Mouse (Mus musculus) olfactory bulb, adult 2 months (tissue): ENCODE measurements around the gene Lrrc58. TPM values are rescaled to one million over a fixed set of nuclear protein-coding genes. Genes with fewer than 3 reads are reported as not detected.
A peak's percentile ranks its signal among the peaks of the same experiment; 100 is the strongest.

ENCODE experiments used
- H3K27ac ChIP-seq: fragments of 200-500 bp; 2 replicates; pipeline ENCODE4 v1.5.1; 2012; ENCODE audit warnings: low read depth, low read length; ENCODE audit not compliant: insufficient read depth
- H3K4me1 ChIP-seq: fragments of 200-500 bp; 2 replicates; pipeline ENCODE4 v1.6.1; 2012; ENCODE audit warnings: low read length; ENCODE audit not compliant: control insufficient read depth, insufficient read depth
- H3K4me3 ChIP-seq: fragments of 200-500 bp; 2 replicates; pipeline ENCODE4 v1.5.1; 2012; ENCODE audit warnings: mild to moderate bottlenecking, low read depth, low read length, moderate library complexity; ENCODE audit not compliant: insufficient read depth
- CTCF ChIP-seq: fragments of 200-500 bp; IDR thresholded peaks from 2 replicates; pipeline ENCODE4 v1.5.1; 2012; ENCODE audit warnings: low read depth, mild to moderate bottlenecking, low read length, moderate library complexity; ENCODE audit not compliant: insufficient read depth
- POLR2A ChIP-seq: fragments of 200-500 bp; IDR thresholded peaks from 2 replicates; pipeline ENCODE4 v1.6.1; 2012; ENCODE audit warnings: mild to moderate bottlenecking, low read depth, low read length, moderate library complexity; ENCODE audit not compliant: insufficient read depth
- WGBS: fragments of 180-500 bp; shearing (Covaris S2); methylation state at CpG from one replicate; pipeline ENCODE4 v1.1.7; 2018; 5-methylcytosine and 5-hydroxymethylcytosine counted together
- polyA plus RNA-seq: library from polyadenylated mRNA; stranded (reverse); fragments of >200 nt; gene quantifications from 2 replicates; pipeline ENCODE4 v1.2.4, GENCODE M21; 2012; ENCODE audit warnings: low replicate concordance; ENCODE audit not compliant: missing spikeins, insufficient read depth, insufficient read length

Lrrc58 gene
- polyA plus RNA-seq, 1 experiment, result not detected

DNA sequence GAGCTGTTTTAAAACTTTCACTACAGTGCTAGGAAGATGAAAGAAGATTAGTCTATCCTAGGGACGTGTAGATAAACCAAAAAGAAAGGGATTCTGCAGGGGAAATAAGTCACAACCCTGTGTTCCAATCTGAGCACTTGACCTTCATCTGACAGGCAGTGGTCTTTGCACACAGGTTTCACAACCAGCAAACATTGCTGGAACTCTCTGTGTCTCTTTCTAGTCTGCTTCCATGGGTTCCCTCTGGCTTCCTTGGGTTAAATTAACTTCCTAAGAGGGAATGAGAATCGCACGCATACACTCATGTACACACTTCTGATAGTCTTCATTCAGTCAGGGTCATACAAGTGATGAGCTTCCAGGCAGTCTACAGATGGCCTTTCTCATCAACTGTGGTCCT is 4.3 kb upstream of the Lrrc58 start:
- TF ChIP-seq POLR2A, result no peak
- TF ChIP-seq CTCF, result no peak
- H3K4me1 ChIP-seq, result 0 out of 2 replicates have a peak, but pooled peaks cover 3% of the 10 kb centered on the region
- WGBS, result 89% methylated on average over 3 of the region's 3 CpGs
- no peak overlapping the region for H3K27ac ChIP-seq
- H3K4me3 ChIP-seq, result no peak overlapping the region

DNA sequence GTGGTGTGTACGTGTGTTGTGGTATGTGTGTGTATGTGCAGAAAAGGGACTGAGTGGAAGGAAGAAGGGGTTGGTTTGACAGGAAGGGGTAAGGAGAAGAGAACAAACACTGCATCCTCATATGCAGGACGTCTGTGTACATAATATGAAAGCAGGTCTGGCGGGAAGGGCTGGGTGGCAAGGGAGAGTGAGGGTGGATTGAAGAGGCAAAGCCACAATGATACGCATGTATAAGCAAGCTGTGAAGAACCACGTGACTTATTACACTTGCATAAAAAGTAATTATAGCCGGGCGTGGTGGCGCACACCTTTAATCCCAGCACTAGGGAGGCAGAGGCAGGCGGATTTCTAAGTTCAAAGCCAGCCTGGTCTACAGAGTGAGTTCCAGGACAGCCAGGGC is 2.3 kb upstream of the Lrrc58 start:
- H3K4me1 ChIP-seq, result 0 out of 2 replicates have a peak, but pooled peaks cover 3% of the 10 kb centered on the region
- no peak for TF ChIP-seq CTCF
- TF ChIP-seq POLR2A, result no peak
- 87% methylated on average over 9 of the region's 9 CpGs for WGBS
- no peak overlapping the region for H3K4me3 ChIP-seq
- H3K27ac ChIP-seq, result no peak overlapping the region

DNA sequence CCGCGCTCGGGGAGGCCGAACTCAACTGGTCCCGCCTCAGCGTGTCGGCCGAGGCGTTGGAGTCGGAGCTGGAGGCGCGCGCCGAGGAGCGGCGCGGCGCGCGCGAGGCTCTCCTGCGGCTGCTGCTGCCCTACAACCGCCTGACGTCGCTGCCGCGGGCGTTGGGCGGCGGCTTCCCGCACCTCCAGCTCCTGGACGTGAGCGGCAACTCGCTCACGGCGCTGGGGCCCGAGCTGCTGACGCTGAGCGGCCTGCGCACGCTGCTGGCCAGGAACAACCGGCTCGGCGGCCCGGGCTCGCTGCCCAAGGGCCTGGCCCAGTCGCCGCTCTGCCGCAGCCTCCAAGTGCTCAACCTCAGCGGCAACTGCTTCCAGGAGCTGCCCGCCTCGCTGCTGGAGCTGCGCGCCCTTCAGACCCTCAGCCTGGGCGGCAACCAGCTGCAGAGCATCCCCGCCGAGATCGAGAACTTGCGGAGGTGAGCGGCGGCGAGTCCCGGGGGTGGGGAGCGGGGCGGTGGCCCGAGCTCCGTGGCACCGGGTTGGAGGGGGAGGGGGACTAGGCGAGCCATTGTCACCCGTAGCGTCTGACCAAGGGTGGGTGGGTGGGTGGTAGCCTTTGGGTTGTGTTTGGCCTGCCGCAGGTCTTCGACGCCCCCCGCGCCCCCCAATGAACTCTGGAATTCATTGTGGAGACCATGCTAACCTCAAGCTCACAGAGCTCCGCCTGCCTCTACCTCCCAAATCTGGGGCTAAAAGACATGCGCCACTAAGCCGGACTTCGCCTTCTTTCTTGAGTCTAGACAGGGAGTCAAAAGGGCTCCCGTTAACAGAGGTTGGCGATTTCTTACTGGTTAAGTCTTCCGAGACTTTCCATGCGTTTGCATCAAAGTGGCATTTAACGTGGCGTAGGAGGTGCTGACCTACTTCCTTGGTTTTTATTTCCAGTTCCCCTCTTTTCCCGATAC is 599 bp downstream of the Lrrc58 start:
- peaks cover 7% of the 10 kb centered on the region for H3K4me1 ChIP-seq
- H3K27ac ChIP-seq, result peak overlapping the region; percentile 87
- peak overlapping the region; percentile 57 for H3K4me3 ChIP-seq
- WGBS, result under 1% methylated on average over 78 of the region's 87 CpGs
- TF ChIP-seq CTCF (no peak), POLR2A (no peak)

DNA sequence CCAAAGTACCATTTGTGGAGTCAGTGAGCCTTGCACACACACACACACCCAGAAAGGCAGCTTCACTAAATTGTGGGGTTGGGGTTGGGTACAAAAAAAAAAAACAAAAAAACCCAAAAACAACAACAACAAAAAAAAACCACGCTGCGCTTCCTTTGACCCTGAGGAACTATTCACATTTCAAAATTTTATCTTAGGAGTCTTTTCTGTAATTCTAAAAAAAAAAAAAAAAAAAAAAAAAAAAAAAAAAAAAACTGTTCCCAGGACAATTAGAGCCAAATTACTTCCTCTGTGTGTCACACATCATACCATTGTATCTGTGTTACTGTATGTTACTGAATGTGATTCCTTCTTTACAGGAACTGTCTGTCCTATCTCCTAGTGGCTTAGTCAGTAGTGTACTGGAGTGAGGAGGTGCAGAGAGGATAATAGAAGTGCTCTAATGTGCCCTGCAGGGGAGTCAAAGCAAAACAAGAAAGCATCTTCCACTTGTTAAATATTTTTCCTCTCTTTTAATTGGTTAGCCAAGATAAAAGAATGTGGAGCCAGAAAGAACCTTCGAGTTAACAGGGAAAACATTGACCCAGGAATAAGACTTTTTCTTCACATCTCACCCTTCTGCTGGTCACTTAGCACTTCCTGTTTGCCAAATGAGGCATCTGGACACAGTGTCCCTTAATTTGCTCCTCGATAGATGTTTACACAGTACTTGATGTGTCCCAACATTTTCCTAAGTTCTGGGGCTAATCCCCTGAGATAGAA is 1.5 kb downstream of the Lrrc58 start:
- Histone ChIP-seq H3K27ac (peak overlapping the region; percentile 61; the same call in 1 of the 2 replicates), H3K4me1 (peaks cover 7% of the 10 kb centered on the region), H3K4me3 (peak overlapping the region; percentile 57)
- WGBS, result 3% methylated on average over 4 of the region's 4 CpGs
- TF ChIP-seq POLR2A, result no peak
- no peak for TF ChIP-seq CTCF

DNA sequence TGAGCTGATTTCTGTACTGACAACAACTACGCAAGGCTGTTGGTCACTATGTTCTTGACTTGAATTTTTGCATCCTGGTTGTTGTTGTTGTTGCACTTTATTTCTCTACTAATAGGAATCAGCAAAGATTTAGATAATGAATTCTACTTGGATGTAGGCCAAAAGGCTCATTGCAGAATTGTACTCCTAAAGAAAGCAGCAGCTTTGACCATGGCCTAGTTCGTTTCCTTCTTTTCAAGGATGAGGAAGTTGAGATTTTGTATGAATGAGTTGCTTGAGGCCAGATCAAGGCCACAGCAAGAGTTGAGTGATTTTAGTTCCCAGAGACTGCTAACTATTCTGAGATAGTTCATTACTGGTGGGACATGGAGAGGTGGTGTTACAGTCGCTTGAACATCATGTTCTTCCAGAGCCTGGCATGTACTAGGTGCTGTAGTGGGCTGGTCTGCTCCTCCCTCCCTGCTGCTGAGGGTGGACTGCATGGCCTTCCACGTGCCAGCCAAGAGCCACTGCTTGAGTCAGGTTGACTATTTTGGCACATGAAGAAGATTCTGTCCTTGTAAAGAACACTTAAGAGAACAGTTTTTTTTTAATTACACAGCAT is 3.0 kb downstream of the Lrrc58 start:
- no peak for TF ChIP-seq CTCF
- Histone ChIP-seq H3K4me1 (peaks cover 7% of the 10 kb centered on the region), H3K4me3 (no peak overlapping the region), H3K27ac (no peak overlapping the region)
- WGBS, result 27% methylated on average over 4 of the region's 4 CpGs

DNA sequence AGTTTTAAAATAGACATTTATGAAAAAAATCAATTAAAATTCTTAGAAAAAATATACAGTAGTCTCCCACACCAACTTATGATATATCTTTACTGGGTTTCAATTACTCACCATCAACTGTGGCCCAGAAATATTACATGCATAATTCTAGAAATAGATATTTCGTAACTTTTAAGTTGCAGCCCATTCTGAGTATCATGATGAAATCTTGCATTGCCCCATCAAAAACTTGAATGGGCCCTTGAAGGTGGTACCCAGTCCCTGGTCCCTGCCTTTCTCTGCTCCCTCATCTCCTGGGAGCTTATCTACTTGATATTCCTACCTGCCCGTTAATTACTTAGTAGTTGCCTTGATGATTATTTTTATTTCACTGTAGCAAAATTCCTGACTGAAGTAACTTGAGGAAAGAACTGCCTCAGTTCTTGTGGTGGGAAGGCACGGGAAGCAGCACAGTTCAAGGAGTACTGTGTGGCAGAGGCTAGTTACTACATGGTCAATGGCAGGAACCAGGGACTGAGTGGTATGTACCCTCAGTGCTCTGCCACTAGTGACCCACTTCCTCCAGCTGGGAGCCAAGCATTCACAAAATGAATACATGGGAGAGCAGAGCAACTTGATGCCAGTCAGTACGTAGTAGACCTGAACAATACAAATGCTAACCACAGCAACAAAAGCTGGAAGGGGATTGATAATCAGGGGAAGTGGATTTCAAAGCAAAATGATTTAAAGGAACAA is 6.5 kb downstream of the Lrrc58 start:
- H3K27ac ChIP-seq, result 0 out of 2 replicates have a peak overlapping the region, but pooled peaks have one; percentile 10
- no peak overlapping the region for H3K4me3 ChIP-seq
- TF ChIP-seq CTCF (no peak), POLR2A (no peak)
- WGBS, result 68% methylated on average over 4 of the region's 4 CpGs
- H3K4me1 ChIP-seq, result peaks cover 4% of the 10 kb centered on the region

DNA sequence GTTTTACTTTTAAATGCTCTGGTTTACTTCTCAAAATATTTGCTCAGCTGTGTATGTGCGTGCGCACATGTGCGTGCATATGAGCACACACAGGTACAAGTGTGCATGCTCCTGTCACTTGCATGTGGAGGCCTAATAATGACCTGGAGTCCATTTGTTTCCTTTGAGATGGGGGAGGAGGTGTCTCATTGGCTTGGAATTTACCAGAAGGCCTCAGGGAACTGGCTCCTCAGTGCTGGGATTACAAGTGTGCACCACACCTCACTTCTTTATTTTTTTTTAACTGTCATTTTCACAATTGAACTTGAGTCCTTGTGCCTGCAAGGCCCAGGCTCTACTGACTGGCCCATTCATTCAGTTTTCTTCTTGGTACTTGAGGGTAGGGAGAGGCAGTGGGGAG is 9.2 kb downstream of the Lrrc58 start:
- Histone ChIP-seq H3K4me1 (no peaks in the 10 kb centered on the region), H3K4me3 (no peak overlapping the region), H3K27ac (no peak overlapping the region)
- 94% methylated on average over 3 of the region's 3 CpGs for WGBS
- TF ChIP-seq POLR2A, result no peak
- no peak for TF ChIP-seq CTCF

DNA sequence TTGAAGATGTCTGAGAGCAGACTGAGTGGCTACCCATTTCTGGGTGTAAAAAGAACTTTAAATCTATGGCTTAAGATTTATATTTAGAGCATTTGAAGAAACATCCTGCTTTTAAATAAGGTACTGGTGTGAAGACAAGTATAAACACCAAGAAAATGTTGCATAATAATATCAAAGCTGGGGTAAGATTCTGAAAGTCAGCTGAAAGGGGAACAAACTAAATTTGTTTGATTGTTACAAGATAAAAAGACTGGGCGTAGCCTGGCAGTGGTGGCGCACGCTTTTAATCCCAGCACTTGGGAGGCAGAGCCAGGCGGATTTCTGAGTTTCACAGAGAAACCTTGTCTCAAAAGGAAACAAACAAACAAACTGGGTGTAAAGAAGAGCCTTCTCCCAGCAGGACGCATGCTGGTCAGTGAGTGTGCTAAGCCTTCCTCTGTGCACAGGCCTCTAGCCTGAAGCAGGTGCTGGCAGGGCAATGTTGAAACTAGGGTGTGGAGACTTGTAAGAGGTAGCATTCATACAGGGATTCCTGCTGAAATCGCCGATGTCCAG is 10.8 kb downstream of the Lrrc58 start:
- no peak for TF ChIP-seq CTCF
- no peaks in the 10 kb centered on the region for H3K4me1 ChIP-seq
- WGBS, result 78% methylated on average over 7 of the region's 7 CpGs
- H3K27ac ChIP-seq, result no peak overlapping the region
- no peak overlapping the region for H3K4me3 ChIP-seq
